Mouse (Mus musculus) ES-E14 (cell line): ENCODE measurements around the gene Scube1. TPM values are rescaled to one million over a fixed set of nuclear protein-coding genes. Genes with fewer than 3 reads are reported as not detected.
A peak's percentile ranks its signal among the peaks of the same experiment; 100 is the strongest.

ENCODE experiments used
- DNase-seq: peaks from one replicate; pipeline ENCODE4 v3.0.0-alpha.2; 2013; ENCODE audit warnings: low read depth, low spot score
- H3K27ac ChIP-seq: 2 replicates; pipeline ENCODE4 v1.5.1; 2012; ENCODE audit warnings: low read depth, mild to moderate bottlenecking, low read length, moderate library complexity, mixed read lengths; ENCODE audit not compliant: poor library complexity, insufficient read depth, severe bottlenecking
- H3K36me3 ChIP-seq: 2 replicates; pipeline ENCODE4 v1.6.1; 2012; ENCODE audit warnings: mild to moderate bottlenecking, low read length, moderate library complexity, mixed read lengths; ENCODE audit not compliant: control insufficient read depth, poor library complexity, insufficient read depth, severe bottlenecking
- H3K4me1 ChIP-seq, 2 experiments: fragments of 150-350 bp in 1 of 2; sonication (generic) in 1 of 2; 2 replicates each; pipeline ENCODE4 v1.6.1; 2012; ENCODE audit warnings: low read length in 2 of 2, mild to moderate bottlenecking in 1 of 2, mixed read lengths in 1 of 2; ENCODE audit not compliant: control insufficient read depth in 2 of 2, insufficient read depth in 2 of 2, poor library complexity in 1 of 2
- H3K4me3 ChIP-seq, 2 experiments: fragments of 150-350 bp in 1 of 2; sonication (generic) in 1 of 2; 2 replicates each; pipeline ENCODE4 v1.5.1; 2012; ENCODE audit warnings: low read length in 2 of 2, low read depth in 1 of 2, mild to moderate bottlenecking in 1 of 2, mixed read lengths in 1 of 2; ENCODE audit not compliant: insufficient read depth in 1 of 2, poor library complexity in 1 of 2, severe bottlenecking in 1 of 2
- H3K9ac ChIP-seq: 2 replicates; pipeline ENCODE4 v1.6.1; 2012; ENCODE audit warnings: low read depth, mild to moderate bottlenecking, low read length, mixed read lengths; ENCODE audit not compliant: poor library complexity, insufficient read depth, severe bottlenecking
- H3K9me3 ChIP-seq: fragments of 150-350 bp; sonication (generic); 2 replicates; pipeline ENCODE4 v1.6.1; 2012; ENCODE audit warnings: low read depth, mild to moderate bottlenecking, low read length; ENCODE audit not compliant: control insufficient read depth, insufficient read depth
- CHD2 ChIP-seq: IDR thresholded peaks from 2 replicates; pipeline ENCODE4 v1.6.1; 2014; ENCODE audit warnings: mild to moderate bottlenecking, low read depth, low read length, inconsistent platforms
- HCFC1 ChIP-seq: IDR thresholded peaks from 2 replicates; pipeline ENCODE4 v1.6.1; 2012; ENCODE audit warnings: low read length, inconsistent platforms, borderline replicate concordance; ENCODE audit not compliant: insufficient read depth
- MAFK ChIP-seq: IDR thresholded peaks from 2 replicates; pipeline ENCODE4 v1.6.1; 2014; ENCODE audit warnings: mild to moderate bottlenecking, low read depth, low read length, inconsistent platforms; ENCODE audit not compliant: insufficient read depth
- ZC3H11A ChIP-seq: IDR thresholded peaks from 2 replicates; pipeline ENCODE4 v1.6.1; 2012; ENCODE audit warnings: low read depth, mild to moderate bottlenecking, inconsistent platforms, low read length, borderline replicate concordance
- ZNF384 ChIP-seq: IDR thresholded peaks from 2 replicates; pipeline ENCODE4 v1.6.1; 2012; ENCODE audit warnings: low read depth, low read length, inconsistent platforms
- in situ Hi-C, 2 experiments: fragments of 600-800 bp; cut with MboI; formaldehyde crosslinking; loops; one replicate each; pipeline ENCODE4 v1.15.1; 2025; ENCODE audit warnings: low sequenced_read_pairs in 2 of 2, inconsistent platforms in 1 of 2; ENCODE audit not compliant: unreplicated experiment in 2 of 2
- total RNA-seq: library from RNA; depleted of rRNA; stranded (reverse); fragments of 300-350 nt; gene quantifications from 2 replicates; pipeline ENCODE4 v1.2.3, GENCODE M21; 2012

Scube1 gene
- total RNA-seq, 1 experiment: 1.7 TPM

GRCm38 (mm10) chr15:83724160-83724885, 498 bp downstream of the Scube1 start:
- Histone ChIP-seq H3K4me1 (peaks cover 0 to 3% of the 10 kb centered on the region in 2 experiments; a peak in 1 of 4 replicates), H3K9me3 (no peaks in the 10 kb centered on the region), H3K9ac (peak overlapping the region; percentile 42; the same call in 1 of the 2 replicates), H3K4me3 (peak overlapping the region; percentile 72 to 81), H3K27ac (no peak overlapping the region), H3K36me3 (no peaks in the 10 kb centered on the region)
- TF ChIP-seq MAFK (no peak), HCFC1 (no peak), CHD2 (no peak), ZC3H11A (no peak), ZNF384 (no peak)
- DNase-seq: no peak
- in situ Hi-C loops: no loop called here

GRCm38 (mm10) chr15:83715582-83716228, 9.1 kb downstream of the Scube1 start:
- TF ChIP-seq ZC3H11A (no peak), HCFC1 (no peak), MAFK (no peak), CHD2 (no peak), ZNF384 (no peak)

GRCm38 (mm10) chr15:83712798-83713197, 12.0 kb downstream of the Scube1 start:
- no peak overlapping the region for H3K27ac ChIP-seq
- H3K4me1 ChIP-seq: no peaks in the 10 kb centered on the region
- no peak overlapping the region for H3K9ac ChIP-seq
- H3K9me3 ChIP-seq: no peaks in the 10 kb centered on the region
- H3K4me3 ChIP-seq: no peak overlapping the region
- in situ Hi-C loops: no loop called here
- no peak for DNase-seq
- H3K36me3 ChIP-seq: no peaks in the 10 kb centered on the region
- no peak for TF ChIP-seq ZNF384
- TF ChIP-seq HCFC1: no peak
- TF ChIP-seq CHD2: no peak
- no peak for TF ChIP-seq MAFK
- TF ChIP-seq ZC3H11A: no peak

More at GRCm38 (mm10) chr15:83715582-83716228, 9.1 kb downstream of the Scube1 start:
- no peak overlapping the region for H3K27ac ChIP-seq
- no peak overlapping the region for H3K4me3 ChIP-seq
- no peak for DNase-seq
- in situ Hi-C loops: no loop called here
- no peak overlapping the region for H3K9ac ChIP-seq
- no peaks in the 10 kb centered on the region for H3K36me3 ChIP-seq
- no peaks in the 10 kb centered on the region for H3K9me3 ChIP-seq
- H3K4me1 ChIP-seq: no peaks in the 10 kb centered on the region

- H3K4me1 ChIP-seq: no peaks in the 10 kb centered on the region
Measured at GRCm38 (mm10) chr15:83712361-83712760, 12.5 kb downstream of the Scube1 start.

More at GRCm38 (mm10) chr15:83712361-83712760, 12.5 kb downstream of the Scube1 start:
- Histone ChIP-seq H3K9ac (no peak overlapping the region), H3K4me3 (no peak overlapping the region), H3K36me3 (no peaks in the 10 kb centered on the region), H3K9me3 (no peaks in the 10 kb centered on the region), H3K27ac (no peak overlapping the region)
- in situ Hi-C loops: no loop called here
- TF ChIP-seq MAFK (no peak), CHD2 (no peak), ZNF384 (no peak), ZC3H11A (no peak), HCFC1 (no peak)
- DNase-seq: no peak
